Mouse (Mus musculus): ENCODE data around the gene Calm1.
"Not testable (repeated sequence)": the region's sequence is repeated elsewhere in the genome, so short reads cannot be mapped to it uniquely, and the experiment has no call there.

Gene Calm1

GRCm38 (mm10) chr12:100194181-100194580, 5.1 kb upstream of the Calm1 start:
- in situ Hi-C loops (cut with MboI, MseI): no loop called here

GRCm38 (mm10) chr12:100196786-100197185, 2.4 kb upstream of the Calm1 start:
- in situ Hi-C loops (cut with MboI, MseI): loop anchor here (5.0 kb wide), 1 partner anchor 584 kb away; no protein-coding TSS in a partner anchor

- in situ Hi-C loops (cut with MboI, MseI): loop anchor here (5.0 to 10.0 kb wide), 2 partner anchors 285 to 588 kb away; no protein-coding TSS in a partner anchor
Measured at GRCm38 (mm10) chr12:100199891-100200644, 833 bp downstream of the Calm1 start.

GRCm38 (mm10) chr12:100200645-100201362, 1.6 kb downstream of the Calm1 start:
- in situ Hi-C loops (cut with MboI, MseI): loop anchor here (10.0 kb wide), 1 partner anchor 284 kb away; no protein-coding TSS in a partner anchor

- in situ Hi-C loops (cut with MboI, MseI): loop anchor here (10.0 kb wide), 1 partner anchor 283 kb away; no protein-coding TSS in a partner anchor
Measured at GRCm38 (mm10) chr12:100201363-100201711, 2.1 kb downstream of the Calm1 start.

- in situ Hi-C loops (cut with MboI, MseI): loop anchor here (10.0 kb wide), 1 partner anchor 283 kb away; no protein-coding TSS in a partner anchor
Measured at GRCm38 (mm10) chr12:100201838-100202237, 2.6 kb downstream of the Calm1 start.

- in situ Hi-C loops (cut with MboI, MseI): loop anchor here (10.0 kb wide), 1 partner anchor 281 kb away; no protein-coding TSS in a partner anchor
Measured at GRCm38 (mm10) chr12:100203759-100204158, 4.5 kb downstream of the Calm1 start.

- in situ Hi-C loops (cut with MboI, MseI): loop anchor here (10.0 kb wide), 1 partner anchor 280 kb away; no protein-coding TSS in a partner anchor
Measured at GRCm38 (mm10) chr12:100205156-100205555, 5.9 kb downstream of the Calm1 start.

- in situ Hi-C loops (cut with MboI, MseI): loop anchor here (10.0 kb wide), 1 partner anchor 278 kb away; no protein-coding TSS in a partner anchor
Measured at GRCm38 (mm10) chr12:100206521-100206920, 7.3 kb downstream of the Calm1 start.

GRCm38 (mm10) chr12:100206926-100207325, 7.7 kb downstream of the Calm1 start:
- in situ Hi-C loops (cut with MboI, MseI): loop anchor here (10.0 kb wide), 1 partner anchor 278 kb away; no protein-coding TSS in a partner anchor

- in situ Hi-C loops (cut with MboI, MseI): loop anchor here (10.0 kb wide), 1 partner anchor 275 kb away; no protein-coding TSS in a partner anchor
Measured at GRCm38 (mm10) chr12:100209701-100210478, 10.7 kb downstream of the Calm1 start.

- in situ Hi-C loops (cut with MboI, MseI): no loop called here
Measured at GRCm38 (mm10) chr12:100210973-100211372, 11.7 kb downstream of the Calm1 start.

GRCm38 (mm10) chr12:100211453-100212185, 12.4 kb downstream of the Calm1 start:
- in situ Hi-C loops (cut with MboI, MseI): no loop called here

GRCm38 (mm10) chr12:100212397-100212796, 13.2 kb downstream of the Calm1 start:
- in situ Hi-C loops (cut with MboI, MseI): no loop called here

- in situ Hi-C loops (cut with MboI, MseI): no loop called here
Measured at GRCm38 (mm10) chr12:100213162-100213561, 13.9 kb downstream of the Calm1 start.

GRCm38 (mm10) chr12:100214156-100214555, 14.9 kb downstream of the Calm1 start:
- in situ Hi-C loops (cut with MboI, MseI): no loop called here

- in situ Hi-C loops (cut with MboI, MseI): no loop called here
Measured at GRCm38 (mm10) chr12:100214738-100215137, 15.5 kb downstream of the Calm1 start.

- in situ Hi-C loops (cut with MboI, MseI): not testable (repeated sequence)
Measured at GRCm38 (mm10) chr12:100217087-100217486, 17.9 kb downstream of the Calm1 start.

- in situ Hi-C loops (cut with MboI, MseI): no loop called here
Measured at GRCm38 (mm10) chr12:100220012-100220411, 20.8 kb downstream of the Calm1 start.

GRCm38 (mm10) chr12:100221608-100222321, 22.5 kb downstream of the Calm1 start:
- in situ Hi-C loops (cut with MboI, MseI): no loop called here
